Comparison of ENCODE assay signal across 10 mouse cellular contexts in the genomic region with DNA sequence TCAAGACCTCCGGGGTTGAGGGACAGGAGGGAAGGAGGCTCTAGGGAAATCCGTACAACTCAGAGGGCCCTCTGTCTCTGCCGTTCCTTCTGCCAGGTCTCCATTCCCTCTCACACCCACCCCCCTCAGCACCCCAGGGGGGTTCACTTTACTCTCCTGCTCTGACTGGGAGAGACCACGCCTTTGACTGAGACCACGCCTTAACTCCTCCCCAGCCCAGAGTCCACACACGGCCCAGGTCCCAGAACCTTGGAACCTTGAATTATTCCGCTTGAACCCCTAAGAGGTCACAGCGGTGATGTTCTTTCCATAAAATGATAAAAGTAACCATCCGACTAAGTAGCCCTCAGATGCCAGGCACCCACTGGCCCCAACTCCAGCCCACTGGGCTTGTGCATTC. TPM values are rescaled to one million over a fixed set of nuclear protein-coding genes. Genes with fewer than 3 reads are reported as not detected.
A peak's percentile ranks its signal among the peaks of the same experiment; 100 is the strongest.
DNase-seq lines count a peak whose midpoint lies in the region; ATAC-seq lines count a peak whose summit lies in the region.
"Had no signal": no experiment of that assay in that cellular context is flagged by ENCODE, and none has a peak within 500 bp of the region (broad histone marks: within the 10 kb centered on the region; RNA-seq: fewer than 3 reads in every experiment).

No protein-coding gene starts in this region.

- H3K4me3 ChIP-seq in heart, embryonic 11.5 days (ENCODE audit: low read depth, low read length), result peak overlapping the region; percentile 16; the same call in 1 of the 2 replicates
- no peak overlapping the region for H3K4me3 ChIP-seq in embryonic facial prominence, embryonic 12.5 days
- H3K4me3 ChIP-seq in liver, embryonic 13.5 days (replicated peaks), result no peak overlapping the region
- H3K4me3 ChIP-seq in midbrain, embryonic 10.5 days, result no peak overlapping the region

- peak overlapping the region; percentile 53 for H3K4me2 ChIP-seq in heart, embryonic 11.5 days
- H3K4me2 ChIP-seq in embryonic facial prominence, embryonic 12.5 days (replicated peaks), result peak overlapping the region; percentile 26
- H3K4me2 ChIP-seq in liver, embryonic 13.5 days, result peak overlapping the region; percentile 39

- peak overlapping the region; percentile 56; the same call in 1 of the 2 replicates for H3K9ac ChIP-seq in heart, embryonic 11.5 days (ENCODE audit: low read depth, low read length)
- H3K9ac ChIP-seq in embryonic facial prominence, embryonic 12.5 days, result no peak overlapping the region
- H3K9ac ChIP-seq in liver, embryonic 13.5 days, result no peak overlapping the region

- peaks cover 36% of the 10 kb centered on the region for H3K4me1 ChIP-seq in heart, embryonic 11.5 days (ENCODE audit: control insufficient read depth, insufficient read depth, low read length)
- H3K4me1 ChIP-seq in embryonic facial prominence, embryonic 12.5 days, result peaks cover 30% of the 10 kb centered on the region
- peaks cover 40% of the 10 kb centered on the region for H3K4me1 ChIP-seq in liver, embryonic 13.5 days (replicated peaks)
- peaks cover 43% of the 10 kb centered on the region for H3K4me1 ChIP-seq in midbrain, embryonic 10.5 days

- H3K27ac ChIP-seq in heart, embryonic 11.5 days (ENCODE audit: low read depth, low read length), result no peak overlapping the region
- H3K27ac ChIP-seq in embryonic facial prominence, embryonic 12.5 days, result no peak overlapping the region
- H3K27ac ChIP-seq in liver, embryonic 13.5 days, result no peak overlapping the region
- no peak overlapping the region; the same call in 1 of the 2 replicates for H3K27ac ChIP-seq in midbrain, embryonic 10.5 days (replicated peaks)

- DNase-seq in heart, postnatal 36 days, result no peak
- DNase-seq in kidney, adult 9 months, result peak; percentile 64
- no peak for DNase-seq in liver, embryonic 13.5 days
- DNase-seq in midbrain, embryonic 10.5 days (ENCODE audit: low spot score), result no peak
- DNase-seq in embryo, embryonic 11 days, result no peak
- DNase-seq: gastrocnemius, postnatal 14 days had no signal

- intact Hi-C loops in heart, postnatal 36 days (cut with DNase I), result loop anchor here (2.0 to 10.0 kb wide), 5 partner anchors 159 to 577 kb away; a partner anchor contains a TSS

- WGBS in heart, embryonic 11.5 days (ENCODE audit: insufficient replicate concordance), result 9% methylated on average over 9 of the region's 9 CpGs
- WGBS in embryonic facial prominence, embryonic 12.5 days, result 22% methylated on average over 9 of the region's 9 CpGs
- 15% methylated on average over 9 of the region's 9 CpGs for WGBS in liver, embryonic 13.5 days (ENCODE audit: insufficient replicate concordance)
- 18% methylated on average over 9 of the region's 9 CpGs for WGBS in midbrain, embryonic 10.5 days

- no peaks in the 10 kb centered on the region for H3K9me3 ChIP-seq in heart, embryonic 11.5 days (replicated peaks; ENCODE audit: control insufficient read depth, low read length)
- H3K9me3 ChIP-seq in embryonic facial prominence, embryonic 12.5 days, result no peaks in the 10 kb centered on the region
- H3K9me3 ChIP-seq in liver, embryonic 13.5 days (replicated peaks), result no peaks in the 10 kb centered on the region
- no peaks in the 10 kb centered on the region for H3K9me3 ChIP-seq in midbrain, embryonic 10.5 days (replicated peaks)

- ATAC-seq in heart, embryonic 11.5 days (replicated peaks; ENCODE audit: insufficient number of reproducible peaks, low FRiP score, low TSS enrichment), result no peak
- ATAC-seq in embryonic facial prominence, embryonic 12.5 days (ENCODE audit: insufficient number of reproducible peaks, insufficient read depth, low FRiP score, low TSS enrichment), result no peak
- no peak for ATAC-seq in liver, embryonic 13.5 days (ENCODE audit: low read depth)
- ATAC-seq in erythroblast, adult 5-6 weeks (replicated peaks; ENCODE audit: low FRiP score, poor library complexity, severe bottlenecking), result no peak

- H3K27me3 ChIP-seq in heart, embryonic 11.5 days (ENCODE audit: control insufficient read depth, insufficient read depth, low read length), result 0 out of 2 replicates have a peak, but pooled peaks cover 2% of the 10 kb centered on the region
- H3K27me3 ChIP-seq in embryonic facial prominence, embryonic 12.5 days, result peaks cover 18% of the 10 kb centered on the region; the same call in 1 of the 2 replicates
- peaks cover 53% of the 10 kb centered on the region for H3K27me3 ChIP-seq in liver, embryonic 13.5 days
- H3K27me3 ChIP-seq in midbrain, embryonic 10.5 days (ENCODE audit: low read depth, poor library complexity, severe bottlenecking), result peaks cover 57% of the 10 kb centered on the region
- H3K27me3 ChIP-seq: CH12.LX had no signal

- no peaks in the 10 kb centered on the region for H3K36me3 ChIP-seq in heart, embryonic 11.5 days (ENCODE audit: control insufficient read depth, insufficient read depth, low read length)
- no peaks in the 10 kb centered on the region for H3K36me3 ChIP-seq in embryonic facial prominence, embryonic 12.5 days
- no peaks in the 10 kb centered on the region for H3K36me3 ChIP-seq in liver, embryonic 13.5 days
- H3K36me3 ChIP-seq in midbrain, embryonic 10.5 days, result no peaks in the 10 kb centered on the region

RNA-seq across cellular contexts. Expression of a gene that starts 58.5 kb away (rescaled TPM):
- 17.9 and 18.0 TPM in 2 replicates for polyA plus RNA-seq in heart, embryonic 11.5 days (2014; fragmentation: Nextera tagmentation; extraction: Ambion mirVana)
- 10 to 100 TPM; 34.5 to 37.4 TPM for total RNA-seq in heart, postnatal 36 days (2021)
- polyA plus RNA-seq in embryonic facial prominence, embryonic 12.5 days (2016; fragmentation: Nextera tagmentation; extraction: Ambion mirVana), result 27.3 and 32.6 TPM in 2 replicates
- 2.6 and 3.5 TPM in 2 replicates for polyA plus RNA-seq in liver, embryonic 13.5 days (2015; fragmentation: Nextera tagmentation; extraction: Ambion mirVana)
- polyA plus RNA-seq in midbrain, embryonic 10.5 days (2016; fragmentation: Nextera tagmentation; extraction: Ambion mirVana), result 4.9 and 6.0 TPM in 2 replicates
- total RNA-seq in erythroblast, adult 5-6 weeks (2015; ENCODE audit: low replicate concordance), result 1.5 TPM in 1 of 2 replicates, not detected in the other
- total RNA-seq in erythroblast, adult 5-6 weeks (2017; ENCODE audit: low replicate concordance), result not detected in 2 replicates
